Mouse (Mus musculus) stomach, adult 2 months (tissue): ENCODE measurements around the gene 0610009B22Rik. TPM values are rescaled to one million over a fixed set of nuclear protein-coding genes. Genes with fewer than 3 reads are reported as not detected.

Experiments used
- polyA plus RNA-seq: library from polyadenylated mRNA; depleted of rRNA; stranded (reverse); fragments of >200 nt; gene quantifications from 2 replicates; pipeline ENCODE4 v1.2.3, GENCODE M21; 2012; rRNA removed

Gene 0610009B22Rik
- 1.6 and 1.9 TPM in 2 replicates for polyA plus RNA-seq

DNA sequence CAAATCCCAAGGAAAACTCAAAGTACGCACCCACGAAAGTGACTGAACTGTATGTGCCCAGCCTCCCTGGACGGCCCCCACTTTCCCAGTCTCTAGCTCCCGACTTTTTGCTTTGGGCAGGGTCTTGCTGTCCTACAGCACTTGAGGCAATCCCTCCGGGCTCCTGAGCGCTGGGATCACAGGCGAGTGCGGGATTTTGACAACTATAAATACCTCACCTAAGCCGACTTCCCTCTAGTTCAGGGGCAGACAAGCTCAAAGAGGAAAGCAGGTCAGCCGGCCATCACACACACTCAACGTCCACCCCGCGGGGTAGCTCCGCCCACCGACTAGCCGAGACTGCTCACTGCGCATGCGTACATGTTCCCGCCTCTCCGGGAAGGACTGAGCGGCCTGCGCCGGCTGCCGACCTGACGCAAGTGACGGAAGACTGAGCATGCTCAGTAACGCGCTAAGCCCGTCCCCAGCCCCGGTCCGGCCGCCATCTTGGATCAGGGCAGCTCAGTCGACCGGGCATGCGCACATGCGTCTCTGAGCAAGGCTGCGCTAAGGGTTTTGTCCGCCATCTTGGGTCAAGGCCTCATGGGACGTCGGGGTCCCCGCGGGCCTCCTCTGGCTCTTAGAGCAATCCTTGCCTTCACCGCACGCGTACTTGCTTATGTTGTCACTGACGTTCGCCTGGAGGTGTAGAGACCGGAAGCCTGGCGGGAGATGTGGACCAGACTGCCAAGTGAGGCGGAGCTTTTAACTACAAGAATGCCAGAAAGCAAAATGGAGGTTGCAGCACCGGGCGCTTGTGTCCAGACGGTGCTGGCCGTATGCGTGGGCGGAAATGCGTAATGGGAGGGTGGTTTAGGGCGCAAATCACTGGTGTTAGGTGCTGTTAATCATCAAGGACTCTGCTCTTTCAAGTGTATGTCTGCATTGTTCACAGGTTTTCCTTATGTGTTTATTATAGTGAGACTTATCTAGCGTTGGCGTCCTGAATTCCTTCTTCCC, at the start of gene 0610009B22Rik:
0610009B22Rik (minus strand) TSS at position 545 of the 999 bp plus-strand sequence.

DNA sequence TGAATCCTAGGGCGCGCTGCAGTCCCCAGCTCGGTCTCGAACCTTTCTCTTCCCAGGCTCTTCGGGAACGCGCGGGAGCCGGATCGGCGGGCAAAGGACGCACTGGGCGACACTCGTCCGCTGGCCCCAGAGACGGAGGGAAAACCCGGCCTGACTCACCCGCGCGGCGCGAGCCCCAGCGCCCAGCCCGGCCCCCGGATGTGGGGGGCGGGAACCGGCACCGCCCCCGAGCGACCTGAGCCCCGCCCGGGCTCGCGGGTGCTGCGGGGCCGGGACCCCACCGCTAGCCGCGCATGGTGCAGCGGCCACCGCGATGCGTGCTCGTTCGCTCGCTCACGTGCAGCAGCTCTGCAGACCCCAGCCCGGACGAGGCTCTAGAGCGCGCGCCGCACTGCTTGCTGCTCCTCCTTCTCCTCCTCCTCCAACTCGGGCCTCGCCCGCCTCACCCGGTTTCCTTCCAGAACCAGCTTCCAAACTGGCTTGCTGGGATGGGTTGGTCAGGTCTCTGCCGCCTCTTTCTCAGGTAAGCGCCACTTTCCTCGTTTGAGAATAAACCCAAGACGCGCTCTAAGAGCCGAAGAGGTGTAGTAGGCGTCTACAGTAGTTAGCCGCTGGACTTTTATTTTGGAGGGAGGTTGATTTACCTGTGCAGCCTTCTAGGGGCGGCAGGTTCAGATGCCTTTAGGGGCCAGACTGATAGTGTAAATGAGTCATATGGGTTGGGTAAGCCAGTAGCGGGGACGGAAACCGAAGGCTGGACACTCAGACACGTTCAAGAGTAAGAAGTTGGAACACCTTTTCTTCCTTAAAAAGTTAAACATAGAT, 37.8 kb downstream of the 0610009B22Rik start, which contains the start of the genes N4bp3 and D930048N14Rik:
N4bp3 (minus strand) TSS at position 152 of the 825 bp plus-strand sequence.
D930048N14Rik (plus strand) TSS at position 264 of the 825 bp plus-strand sequence.

GRCm38 (mm10) chr11:51635525-51636322, 53.0 kb downstream of the 0610009B22Rik start, which contains the start of gene Rmnd5b:
Gene Rmnd5b, minus strand, starts transcription at chr11:51635896.

Other genes starting within 250 kb of the 0610009B22Rik start
- 6.8 and 8.0 TPM in 2 replicates for gene Phykpl, start 104.1 kb downstream of the 0610009B22Rik start, polyA plus RNA-seq
- 85.1 and 182 TPM in 2 replicates for gene Hnrnpab, start 82.0 kb downstream of the 0610009B22Rik start, polyA plus RNA-seq
- 43.6 and 47.2 TPM in 2 replicates for gene Nhp2, start 69.1 kb downstream of the 0610009B22Rik start, polyA plus RNA-seq
- gene Rmnd5b, start 53.0 kb downstream of the 0610009B22Rik start, polyA plus RNA-seq = 39.5 and 66.8 TPM in 2 replicates
- 7.9 and 9.7 TPM in 2 replicates for gene N4bp3, start 38.0 kb downstream of the 0610009B22Rik start, polyA plus RNA-seq
- 4.1 and 4.5 TPM in 2 replicates for gene D930048N14Rik, start 37.9 kb downstream of the 0610009B22Rik start, polyA plus RNA-seq
- 8.2 and 8.8 TPM in 2 replicates for gene Sec24a, start 74.8 kb upstream of the 0610009B22Rik start, polyA plus RNA-seq
- gene Sar1b, start 74.8 kb upstream of the 0610009B22Rik start, polyA plus RNA-seq = 2.6 and 3.7 TPM in 2 replicates
- 2.6 and 3.5 TPM in 2 replicates for gene Jade2, start 168.8 kb upstream of the 0610009B22Rik start, polyA plus RNA-seq